ENCODE assay signal across 12 mouse cellular contexts in genomic region chr11:87007371-87007770, GRCm38 (mm10). TPM values are rescaled to one million over a fixed set of nuclear protein-coding genes. Genes with fewer than 3 reads are reported as not detected.
DNase-seq lines count a peak whose midpoint lies in the region; ATAC-seq and TF ChIP-seq lines count a peak whose summit lies in the region.
"Had no signal": no experiment of that assay in that cellular context is flagged by ENCODE, and none has a peak within 500 bp of the region (broad histone marks: within the 10 kb centered on the region; RNA-seq: fewer than 3 reads in every experiment).

No protein-coding gene starts in this region.

- H3K4me2 ChIP-seq in hindbrain, postnatal 0 days (ENCODE audit: low read depth, low read length) = no peak overlapping the region
- H3K4me2 ChIP-seq: limb, embryonic 15.5 days had no signal

- no peaks in the 10 kb centered on the region for H3K27me3 ChIP-seq in hindbrain, postnatal 0 days (ENCODE audit: insufficient read depth, low read length)
- H3K27me3 ChIP-seq: limb, embryonic 15.5 days had no signal

- H3K36me3 ChIP-seq in hindbrain, postnatal 0 days (ENCODE audit: insufficient read depth, low read length) = no peaks in the 10 kb centered on the region
- H3K36me3 ChIP-seq: limb, embryonic 15.5 days had no signal

- WGBS in hindbrain, postnatal 0 days = 8% methylated on average over 8 of the region's 8 CpGs

- no peak for TF ChIP-seq CTCF in layer of hippocampus, adult 2 months (conservative IDR thresholded peaks at IDR 0.05)
- no peak for TF ChIP-seq CTCF in hindbrain, postnatal 0 days (IDR thresholded peaks at IDR 0.05; ENCODE audit: low read depth)

- DNase-seq in embryo, embryonic 11 days = peak; percentile 53
- no peak for DNase-seq in embryo, embryonic 10 days (ENCODE audit: low spot score)
- no peak for DNase-seq in layer of hippocampus, adult 2 months (ENCODE audit: low spot score in 2 of 2)
- no peak for DNase-seq in layer of hippocampus, adult 9-10 months (ENCODE audit: low spot score)
- DNase-seq in adipocyte (ENCODE audit: low spot score) = peak; percentile 21
- peak; percentile 38 for DNase-seq in hindbrain, postnatal 0 days (ENCODE audit: low spot score)
- no peak for DNase-seq in natural killer cell, adult 2 months (ENCODE audit: low spot score in 2 of 2)
- no peak for DNase-seq in frontal cortex, postnatal 14 days (ENCODE audit: low spot score in 2 of 2)
- DNase-seq: heart, adult 2 months had no signal

- H3K27ac ChIP-seq in layer of hippocampus, adult 2 months = peak overlapping the region; percentile 39; the same call in 1 of the 2 replicates
- no peak overlapping the region for H3K27ac ChIP-seq in hindbrain, postnatal 0 days
- H3K27ac ChIP-seq: heart, adult 2 months; limb, embryonic 15.5 days had no signal

- H3K4me3 ChIP-seq in layer of hippocampus, adult 2 months = no peak overlapping the region
- no peak overlapping the region for H3K4me3 ChIP-seq in hindbrain, postnatal 0 days (ENCODE audit: low read length)
- H3K4me3 ChIP-seq: heart, adult 2 months; limb, embryonic 15.5 days; megakaryocyte, embryonic 14.5 days had no signal

- H3K4me1 ChIP-seq in hindbrain, postnatal 0 days (ENCODE audit: insufficient read depth, low read length) = no peaks in the 10 kb centered on the region

- no peak for ATAC-seq in hindbrain, postnatal 0 days
- ATAC-seq: inflammation-experienced regulatory T-cells, adult 6 months had no signal

- H3K9me3 ChIP-seq in hindbrain, postnatal 0 days (ENCODE audit: low read length) = no peaks in the 10 kb centered on the region
- H3K9me3 ChIP-seq: limb, embryonic 15.5 days; megakaryocyte, embryonic 14.5 days had no signal

- H3K9ac ChIP-seq in hindbrain, postnatal 0 days (replicated peaks; ENCODE audit: low read length) = no peak overlapping the region
- H3K9ac ChIP-seq: limb, embryonic 15.5 days had no signal

RNA-seq across cellular contexts. Expression of gene Ypel2, which starts 13.9 kb away (rescaled TPM):
- total RNA-seq in layer of hippocampus, adult 2 months (2021) = 10 to 100 TPM; 23.3 to 23.6 TPM
- total RNA-seq in hindbrain, postnatal 0 days (2014; rRNA removed) = 2.7 and 4.6 TPM in 2 replicates
- 3.4 and 3.6 TPM in 2 replicates for polyA plus RNA-seq in hindbrain, postnatal 0 days (2015; fragmentation: Nextera tagmentation; extraction: Ambion mirVana)

Comparison
In these comparisons a context has a peak if more than half of its experiments do, and no peak if none do; other contexts are left out.
1. DNase-seq: peak in embryo, embryonic 11 days (single experiment), adipocyte (single experiment) and hindbrain, postnatal 0 days (single experiment); none in embryo, embryonic 10 days (single experiment), layer of hippocampus, adult 2 months (0 of 2), layer of hippocampus, adult 9-10 months (single experiment), natural killer cell, adult 2 months (0 of 2) and frontal cortex, postnatal 14 days (0 of 2).